Mouse (Mus musculus): ENCODE measurements at regions not wholly inside any gene's neighbourhood (a gene's known extent, or its start where the extent isn't known, plus 50 kb on each side); places are given as distances from the start of the nearest gene placed in this dataset.

DNA sequence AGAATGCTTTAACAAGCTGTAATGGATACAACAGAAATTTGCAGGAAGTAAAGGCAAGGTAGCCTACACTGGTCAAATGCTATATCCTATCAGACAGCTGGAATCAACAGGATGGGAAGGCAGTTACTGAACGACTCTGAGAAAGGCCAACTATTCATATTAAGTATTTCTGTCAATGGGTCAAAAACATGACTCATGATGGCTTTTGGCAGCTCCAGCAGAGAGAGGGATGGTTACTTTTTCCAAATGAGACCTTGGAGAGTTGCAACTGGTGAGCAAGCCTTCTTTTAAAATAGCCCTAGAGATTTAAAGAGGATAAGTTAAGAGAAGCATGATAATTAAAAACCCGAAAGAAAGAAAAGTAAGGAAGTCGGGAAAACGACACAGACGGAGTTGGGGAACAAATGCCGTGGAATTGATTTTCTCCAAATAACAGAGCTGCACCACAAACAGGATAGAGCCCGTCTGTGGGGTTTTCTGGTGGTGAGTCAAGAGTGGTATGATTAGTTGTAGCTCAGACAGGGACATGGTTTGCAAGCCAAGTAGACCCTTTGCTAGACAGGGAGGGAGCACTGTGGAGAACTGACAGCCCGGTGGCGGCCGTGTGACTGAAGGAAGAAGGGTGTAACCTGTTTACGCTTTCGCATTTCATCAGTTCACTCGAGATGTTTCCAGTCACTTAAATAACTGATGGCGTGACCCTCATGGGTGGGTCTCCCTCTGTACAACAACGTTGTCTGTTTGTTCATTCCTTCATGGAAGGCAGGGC, 3638.1 kb upstream of the Gm7489 start:
- no peak for DNase-seq (ENCODE audit: low spot score in 2 of 2)

GRCm38 (mm10) chr15:50260057-50260456, 3624.6 kb upstream of the Gm7489 start:
- DNase-seq (ENCODE audit: low spot score in 2 of 2), result no peak

DNA sequence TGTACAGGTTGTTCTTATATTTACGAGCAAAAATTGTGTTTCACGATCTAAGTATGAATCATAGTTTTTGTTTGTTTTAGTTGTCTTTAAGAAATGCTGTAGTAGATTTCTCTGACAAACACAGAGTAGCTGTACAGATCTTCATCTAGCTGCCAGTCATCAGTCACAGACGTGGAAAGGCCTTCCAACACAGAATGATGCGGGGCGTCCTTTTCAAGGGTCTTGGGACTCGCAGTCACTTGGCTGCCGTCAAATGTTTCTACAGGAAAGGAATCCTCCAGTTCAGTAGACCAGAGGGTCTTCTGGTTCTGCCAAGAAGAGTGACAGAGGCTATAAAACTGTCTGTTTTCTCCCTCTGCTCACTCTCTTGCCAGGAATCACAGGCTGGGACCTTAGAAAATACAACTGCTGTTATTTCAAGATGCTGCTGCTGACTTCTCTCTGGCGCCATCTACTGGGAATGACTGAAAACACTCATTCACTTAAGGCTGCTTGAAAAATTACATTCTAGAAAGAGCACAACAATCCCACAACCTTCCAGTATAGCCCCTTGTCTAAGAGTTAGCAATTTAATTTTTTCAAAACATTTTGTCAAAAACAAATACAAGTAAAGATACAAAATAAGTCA, 3623.3 kb upstream of the Gm7489 start:
- DNase-seq (ENCODE audit: low spot score in 2 of 2), result peak; percentile 4 to 12

DNA sequence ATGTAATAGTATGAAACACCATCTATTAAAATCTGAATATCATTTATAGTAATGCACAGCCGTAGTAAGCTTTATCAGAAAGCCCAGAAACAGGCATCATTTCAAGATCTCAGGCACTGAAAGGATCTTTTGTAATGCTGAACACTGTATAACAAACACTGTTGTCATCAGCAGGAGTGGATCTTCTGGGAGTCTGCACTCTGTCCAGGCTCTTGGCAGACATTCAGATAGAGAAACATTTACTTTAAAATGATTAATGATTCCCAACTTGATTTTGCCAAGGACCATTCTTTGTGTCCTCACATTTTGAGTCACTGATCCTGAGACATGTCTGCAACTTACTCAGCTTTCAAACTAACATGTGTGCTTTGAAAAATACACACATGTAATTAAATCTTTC, 3617.2 kb upstream of the Gm7489 start:
- no peak for DNase-seq (ENCODE audit: low spot score in 2 of 2)

DNA sequence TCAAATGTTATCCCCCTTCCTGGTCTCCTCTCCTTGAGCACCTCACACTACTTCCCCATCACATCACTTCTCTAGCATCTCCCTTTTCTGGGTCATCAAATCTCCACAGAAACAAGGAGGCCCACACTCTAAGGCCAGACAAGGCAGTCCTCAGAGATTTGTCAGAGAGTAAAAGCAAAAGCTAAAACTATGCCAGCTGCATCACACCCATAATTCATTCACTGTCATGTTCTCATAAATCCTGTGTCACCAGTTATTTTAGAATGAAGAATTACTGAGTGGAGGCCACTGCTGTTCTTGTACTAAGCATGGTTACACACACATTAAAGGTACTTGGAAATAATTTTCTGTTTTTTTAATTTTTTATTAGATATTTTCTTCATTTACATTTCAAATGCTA, 3613.1 kb upstream of the Gm7489 start:
- no peak for DNase-seq (ENCODE audit: low spot score in 2 of 2)

GRCm38 (mm10) chr15:50282576-50282975, 3602.1 kb upstream of the Gm7489 start:
- DNase-seq (ENCODE audit: low spot score in 2 of 2), result no peak

DNA sequence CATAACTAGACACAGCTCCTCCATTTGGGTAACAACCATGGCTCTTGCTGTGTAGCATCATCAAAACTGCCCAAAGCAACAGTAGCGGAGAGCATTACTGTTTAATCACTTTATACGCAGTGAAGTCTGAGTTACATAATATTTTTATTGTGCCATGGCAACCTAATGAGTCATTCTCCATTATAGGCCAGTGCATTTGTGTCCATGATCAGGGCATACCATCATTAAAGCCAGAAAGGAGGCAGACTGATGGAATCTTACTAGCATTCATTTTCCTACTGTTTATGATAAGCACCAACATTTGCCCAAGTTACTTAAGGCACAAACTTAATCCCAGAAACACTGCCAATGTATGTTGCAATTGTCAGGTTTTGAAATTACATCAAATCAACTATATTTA, 3601.2 kb upstream of the Gm7489 start:
- no peak for DNase-seq (ENCODE audit: low spot score in 2 of 2)

DNA sequence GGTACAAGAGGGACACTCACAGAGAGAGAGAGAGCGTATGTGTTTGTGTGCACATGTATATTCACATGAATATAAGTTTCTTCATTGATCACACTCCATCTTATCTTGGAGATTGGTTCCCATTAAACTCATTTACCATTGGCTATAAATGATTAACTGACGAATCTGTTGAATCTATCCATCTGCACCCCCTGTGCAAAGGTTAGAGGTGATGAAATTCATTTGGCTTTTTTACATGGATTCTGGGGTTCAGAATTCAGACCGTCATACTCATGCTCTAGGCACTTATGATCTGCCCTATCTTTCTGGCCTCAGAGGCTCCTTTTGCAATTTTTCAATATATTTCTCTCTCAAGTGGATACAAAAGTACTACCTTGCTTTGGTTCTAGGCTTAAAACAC, 3582.9 kb upstream of the Gm7489 start:
- no peak for DNase-seq (ENCODE audit: low spot score in 2 of 2)

- no peak for DNase-seq (ENCODE audit: low spot score in 2 of 2)
Measured at GRCm38 (mm10) chr15:50304085-50304484, 3580.6 kb upstream of the Gm7489 start.

DNA sequence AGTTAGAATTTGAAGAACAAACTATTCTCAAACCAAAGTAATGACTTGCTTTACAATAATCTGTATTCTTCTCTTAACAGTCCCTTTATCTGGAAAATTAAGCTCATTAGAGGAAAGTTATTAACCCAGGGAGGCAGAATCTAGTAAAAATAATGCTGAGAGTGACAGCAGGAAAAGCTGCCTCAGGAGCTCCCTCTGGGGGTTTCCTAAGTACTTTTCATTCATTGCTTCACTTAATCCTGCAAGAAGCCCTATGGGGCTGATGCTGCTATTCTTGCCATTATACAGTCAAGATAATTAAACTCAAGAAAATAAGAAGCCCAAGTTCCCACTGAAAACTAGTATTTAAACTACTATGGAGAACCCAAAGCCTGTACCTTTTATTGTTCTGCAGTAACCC, 3563.9 kb upstream of the Gm7489 start:
- no peak for DNase-seq (ENCODE audit: low spot score in 2 of 2)

- DNase-seq (ENCODE audit: low spot score in 2 of 2), result no peak
Measured at GRCm38 (mm10) chr15:50345536-50345935, 3539.2 kb upstream of the Gm7489 start.

- no peak for DNase-seq (ENCODE audit: low spot score in 2 of 2)
Measured at GRCm38 (mm10) chr15:50346953-50347352, 3537.8 kb upstream of the Gm7489 start.

DNA sequence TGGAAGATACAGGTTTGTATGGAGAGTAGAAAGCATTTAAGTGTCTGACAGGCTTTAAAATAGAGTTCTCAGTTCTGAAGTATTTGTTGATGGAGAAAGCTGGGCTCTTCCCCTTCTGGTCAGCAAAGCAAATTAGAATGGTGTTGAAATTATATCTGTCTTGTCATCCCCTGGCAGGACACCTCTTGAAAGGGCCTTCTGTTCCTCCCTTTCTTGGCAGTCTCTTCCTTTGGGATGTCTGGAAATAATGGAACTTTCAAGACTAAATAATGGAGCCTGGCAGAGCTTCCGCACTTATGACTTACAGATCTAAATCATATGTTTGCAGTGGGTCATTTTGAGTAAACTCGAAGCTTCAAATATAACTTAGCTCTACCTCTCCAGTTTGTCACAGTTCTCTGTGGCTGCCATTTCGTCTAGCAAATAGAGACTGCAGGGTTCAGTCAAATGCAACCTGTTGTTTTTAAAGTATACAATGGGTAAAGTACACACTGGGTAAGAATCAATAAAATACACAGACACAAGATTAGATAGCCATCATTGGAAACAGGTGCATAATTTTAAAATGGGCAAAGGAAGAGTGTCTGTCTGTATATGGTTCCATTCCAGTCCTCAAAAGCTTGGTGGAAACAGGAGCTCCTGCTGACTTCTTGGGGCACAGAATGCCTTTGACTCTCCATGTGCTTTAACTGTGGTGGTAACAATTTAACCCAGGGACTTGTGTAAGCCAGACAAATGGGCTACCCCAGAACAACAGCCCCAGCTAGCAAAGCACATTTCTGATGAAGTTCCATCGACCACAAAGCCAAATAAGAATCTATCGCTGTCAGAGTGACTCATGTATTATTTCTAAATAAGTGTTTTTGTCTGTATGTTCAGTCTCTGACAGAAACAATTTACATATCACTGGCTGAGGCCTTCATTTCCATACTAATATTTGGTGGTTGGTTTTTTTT, 3524.4 kb upstream of the Gm7489 start:
- DNase-seq (ENCODE audit: low spot score in 2 of 2), result no peak

- DNase-seq (ENCODE audit: low spot score in 2 of 2), result no peak
Measured at GRCm38 (mm10) chr15:50361334-50361733, 3523.4 kb upstream of the Gm7489 start.

DNA sequence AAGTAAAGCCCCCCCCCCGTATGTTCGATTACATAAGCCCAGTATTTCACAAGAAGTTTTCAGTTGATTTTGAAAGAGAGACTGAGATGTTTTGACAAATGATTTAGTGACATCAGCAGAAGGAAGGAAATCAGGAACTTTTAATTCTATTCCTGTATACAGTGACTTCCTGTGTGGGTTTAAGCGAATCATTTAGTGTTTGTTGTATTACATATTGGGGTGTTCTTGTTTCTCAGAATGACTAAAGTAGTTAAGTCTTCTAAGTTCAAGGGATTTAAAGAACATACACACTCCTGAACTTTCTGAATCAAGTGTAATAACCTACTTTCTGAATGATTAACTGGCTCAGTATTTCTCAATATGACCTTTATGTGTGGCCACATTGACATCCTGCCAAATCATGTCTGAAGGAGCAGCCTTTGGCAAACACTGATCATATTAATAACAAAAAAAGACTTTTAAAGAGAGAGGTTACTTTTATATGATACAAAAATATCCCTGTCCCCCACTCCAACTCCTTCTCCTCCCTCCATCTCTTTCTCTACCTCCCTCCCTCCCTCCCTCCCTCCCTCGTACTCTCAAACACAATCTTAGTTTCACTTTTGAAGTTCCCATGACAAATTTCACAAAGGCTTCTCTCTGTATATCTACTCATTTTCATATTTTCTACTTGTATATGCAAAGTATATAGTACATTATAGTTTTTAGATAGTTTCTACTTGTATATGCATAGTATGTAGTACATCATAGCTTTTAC, 3522.8 kb upstream of the Gm7489 start:
- DNase-seq (ENCODE audit: low spot score in 2 of 2), result no peak

DNA sequence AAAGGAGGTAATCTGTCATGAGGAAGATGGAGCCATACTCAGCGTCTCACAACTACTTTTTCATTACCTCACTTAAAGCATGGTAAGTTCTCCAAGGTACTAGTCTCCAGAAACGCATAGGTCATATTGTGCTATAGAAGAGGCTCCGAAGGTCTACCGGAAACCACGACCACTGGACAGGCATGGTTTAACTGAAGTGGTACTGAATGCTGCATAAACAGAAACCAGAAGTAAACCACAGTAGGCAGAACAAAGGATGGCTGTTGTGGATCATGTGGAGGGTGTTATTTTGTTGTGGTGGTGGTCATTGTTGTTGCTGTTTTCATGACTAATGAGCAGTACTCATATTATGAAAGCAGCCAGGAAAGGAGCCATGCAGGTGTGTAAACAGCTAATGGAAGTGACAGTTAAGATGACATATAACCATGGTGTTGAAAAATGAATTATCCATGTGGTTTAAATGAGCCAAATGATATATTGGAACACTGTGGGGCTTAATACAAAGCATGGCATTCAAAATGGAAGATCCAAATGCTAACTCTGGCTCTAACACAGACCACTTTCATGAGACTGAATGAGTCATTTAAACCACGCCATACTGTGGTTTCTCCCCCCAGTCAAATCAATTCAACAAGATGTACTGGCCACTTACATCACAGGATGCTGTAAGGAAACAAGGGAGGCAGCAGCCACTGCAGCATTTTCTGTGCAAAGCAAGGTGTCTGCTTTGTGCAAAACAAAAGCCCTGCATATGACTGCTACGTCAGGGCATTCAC, 3484.5 kb upstream of the Gm7489 start:
- DNase-seq (ENCODE audit: low spot score in 2 of 2), result no peak

DNA sequence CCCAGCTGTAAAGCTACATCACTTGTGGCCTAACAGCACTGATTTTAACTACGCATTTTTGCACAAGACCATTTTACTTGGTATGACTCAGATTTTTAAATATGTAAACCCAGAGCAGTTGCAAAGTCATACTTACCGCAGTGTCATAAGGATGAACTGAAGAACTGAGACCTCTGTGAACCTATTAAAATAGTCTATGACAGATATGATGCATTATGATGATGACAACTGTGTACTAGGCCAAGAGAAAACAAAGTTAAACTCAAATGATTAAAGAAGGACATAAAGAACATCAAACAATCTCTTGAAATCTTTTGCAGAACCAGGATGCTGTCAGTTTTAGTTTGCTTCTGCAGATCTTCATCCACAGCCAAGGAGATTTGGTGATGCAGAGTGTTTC, 3483.3 kb upstream of the Gm7489 start:
- DNase-seq (ENCODE audit: low spot score in 2 of 2), result no peak

GRCm38 (mm10) chr15:50402551-50402950, 3482.2 kb upstream of the Gm7489 start:
- no peak for DNase-seq (ENCODE audit: low spot score in 2 of 2)

DNA sequence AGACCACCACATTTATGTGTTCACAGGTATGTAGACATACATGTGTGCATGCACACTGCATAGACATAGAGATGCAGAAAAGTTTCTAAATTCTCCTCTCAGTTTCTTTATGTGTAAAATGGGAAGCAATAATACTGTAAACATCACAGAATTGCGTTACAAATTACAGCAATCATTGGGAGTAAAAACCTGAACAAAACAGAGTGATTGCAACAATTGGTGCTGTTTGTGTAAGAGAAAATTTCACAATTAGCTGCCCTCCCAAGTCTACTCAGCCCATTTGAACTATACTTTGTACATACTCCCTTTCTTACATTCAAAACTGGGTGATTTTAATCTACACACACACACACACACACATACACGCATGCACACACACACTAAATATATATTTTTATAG, 3480.8 kb upstream of the Gm7489 start:
- no peak for DNase-seq (ENCODE audit: low spot score in 2 of 2)

- DNase-seq (ENCODE audit: low spot score in 2 of 2), result no peak
Measured at GRCm38 (mm10) chr15:50408985-50409384, 3475.7 kb upstream of the Gm7489 start.

Measured in adrenal gland, postnatal 4 days (tissue).